Mouse (Mus musculus) brain, adult 2 months (tissue): Measurements from ENCODE around the gene Rsph6a.

Experiments used
- DNase-seq: peaks from one replicate; pipeline ENCODE4 v3.0.0; 2011; ENCODE audit warnings: low read depth, low spot score

Rsph6a gene

GRCm38 (mm10) chr7:19078732-19079131, 24.2 kb downstream of the Rsph6a start:
- no peak for DNase-seq

DNA sequence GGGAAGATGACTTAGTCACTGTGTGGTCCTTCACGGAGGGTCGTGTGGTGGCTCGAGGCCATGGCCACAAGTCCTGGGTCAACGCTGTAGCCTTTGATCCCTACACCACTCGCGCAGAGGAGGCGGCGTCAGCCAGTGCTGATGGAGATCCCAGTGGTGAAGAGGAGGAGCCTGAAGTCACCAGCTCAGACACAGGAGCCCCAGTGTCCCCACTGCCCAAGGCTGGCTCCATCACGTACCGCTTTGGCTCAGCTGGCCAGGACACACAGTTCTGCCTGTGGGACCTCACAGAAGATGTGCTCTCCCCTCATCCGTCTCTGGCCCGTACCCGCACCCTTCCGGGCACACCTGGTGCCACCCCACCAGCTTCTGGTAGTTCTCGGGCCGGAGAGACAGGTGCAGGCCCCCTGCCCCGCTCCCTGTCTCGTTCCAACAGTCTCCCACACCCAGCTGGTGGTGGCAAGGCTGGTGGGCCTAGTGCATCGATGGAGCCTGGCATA, 26.0 kb downstream of the Rsph6a start:
- DNase-seq: peak; percentile 73

GRCm38 (mm10) chr7:19082171-19082570, 27.7 kb downstream of the Rsph6a start:
- DNase-seq: no peak

DNA sequence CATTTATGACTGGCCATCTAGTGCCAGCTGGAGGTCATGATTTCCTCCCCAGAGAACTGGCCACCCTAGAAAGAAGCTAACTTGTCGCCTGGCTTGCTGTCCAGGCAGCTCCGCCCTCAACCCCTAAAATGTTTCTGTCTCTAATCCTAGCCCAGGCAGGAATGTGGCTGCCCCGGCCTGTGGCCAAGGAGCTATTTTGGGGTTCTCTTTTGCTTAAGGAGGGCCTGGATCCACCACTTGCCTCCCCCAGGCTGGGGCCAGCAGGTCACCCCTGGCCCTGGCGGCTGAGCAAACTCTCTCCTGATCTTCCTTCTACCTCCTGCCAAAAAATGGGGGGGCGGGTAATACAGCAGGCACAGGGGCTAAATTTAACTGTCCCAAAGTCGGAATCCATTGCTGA, 28.6 kb downstream of the Rsph6a start:
- DNase-seq: no peak

DNA sequence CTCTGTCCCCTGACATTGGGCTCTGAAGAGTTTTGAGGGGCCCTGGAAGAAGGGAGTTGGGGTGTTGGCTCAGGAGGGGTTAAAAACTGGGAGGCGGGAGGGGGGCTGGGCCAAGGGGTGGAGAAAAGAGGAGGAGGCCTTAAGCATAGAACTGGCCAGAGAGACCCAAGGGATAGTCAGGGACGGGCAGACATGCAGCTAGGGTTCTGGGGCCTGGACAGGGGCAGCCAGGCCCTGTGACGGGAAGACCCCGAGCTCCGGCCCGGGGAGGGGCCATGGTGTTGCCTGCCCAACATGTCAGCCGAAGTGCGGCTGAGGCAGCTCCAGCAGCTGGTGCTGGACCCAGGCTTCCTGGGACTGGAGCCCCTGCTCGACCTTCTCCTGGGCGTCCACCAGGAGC, 29.2 kb downstream of the Rsph6a start, which contains the start of gene Dmpk:
TSS of gene Dmpk (plus strand) at position 149 of the 400 bp plus-strand sequence.
- no peak for DNase-seq

DNA sequence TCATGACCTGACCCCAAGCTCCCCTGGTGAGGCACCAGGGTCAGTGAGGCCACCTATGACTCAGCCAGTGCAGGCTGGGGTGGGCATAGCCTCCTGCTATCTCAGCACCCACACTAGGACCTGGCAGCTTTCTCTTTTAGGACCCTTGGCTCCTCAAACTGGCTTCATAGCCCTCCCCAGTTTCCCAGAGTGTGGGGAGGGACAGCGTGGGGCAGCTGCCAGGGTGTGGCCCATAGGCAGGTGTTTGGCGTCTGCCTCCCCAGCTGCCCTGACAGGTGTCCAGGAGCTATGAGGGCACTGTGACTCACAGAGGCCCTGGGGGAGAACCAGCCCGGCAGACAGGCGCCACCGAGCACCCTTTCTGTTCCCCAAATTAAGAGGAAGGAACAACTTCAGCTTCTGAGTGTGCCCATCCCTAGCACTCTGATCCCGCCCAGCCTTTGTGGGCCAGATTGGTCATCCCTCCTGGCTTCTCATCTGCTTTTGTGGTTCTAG, 29.8 kb downstream of the Rsph6a start:
- DNase-seq: no peak

- no peak for DNase-seq
These were observed 30.5 kb downstream of the Rsph6a start for GRCm38 (mm10) chr7:19084921-19085473.

DNA sequence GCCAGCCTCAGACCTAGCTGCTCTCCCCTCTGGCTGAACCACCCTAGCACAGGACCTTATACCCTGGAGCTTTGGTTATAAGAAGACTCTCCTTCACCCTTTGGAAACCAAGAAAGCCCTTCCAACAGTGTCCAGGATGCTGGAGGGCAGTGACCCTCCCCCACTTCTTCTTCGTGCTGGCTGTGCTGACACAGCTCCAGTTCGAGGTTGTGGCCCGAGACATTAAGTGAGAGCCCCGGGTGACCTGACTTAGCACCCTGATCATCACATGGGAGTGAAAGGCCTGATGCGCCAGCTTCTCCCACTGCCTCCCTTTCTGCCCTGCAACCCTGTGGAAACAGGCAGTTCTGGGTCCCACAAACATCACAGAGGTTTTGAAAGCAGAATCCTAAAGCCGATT, 31.0 kb downstream of the Rsph6a start:
- DNase-seq: no peak

DNA sequence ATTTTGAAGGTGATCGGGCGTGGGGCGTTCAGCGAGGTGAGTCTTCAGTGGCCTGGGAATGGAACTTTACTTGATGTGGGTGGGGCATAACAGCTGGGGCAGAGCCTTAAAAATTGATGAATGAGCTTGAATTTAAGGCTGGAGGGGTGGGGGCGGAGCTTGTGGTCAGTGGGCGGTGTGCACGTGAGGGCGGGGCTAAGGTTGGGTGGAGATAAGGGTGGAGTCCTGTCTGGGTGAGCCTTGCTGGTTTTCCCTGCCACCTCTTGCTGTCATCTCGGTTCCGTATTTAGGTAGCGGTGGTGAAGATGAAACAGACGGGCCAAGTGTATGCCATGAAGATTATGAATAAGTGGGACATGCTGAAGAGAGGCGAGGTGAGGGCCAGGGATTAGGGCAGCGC, 31.6 kb downstream of the Rsph6a start:
- DNase-seq: peak; percentile 31

DNA sequence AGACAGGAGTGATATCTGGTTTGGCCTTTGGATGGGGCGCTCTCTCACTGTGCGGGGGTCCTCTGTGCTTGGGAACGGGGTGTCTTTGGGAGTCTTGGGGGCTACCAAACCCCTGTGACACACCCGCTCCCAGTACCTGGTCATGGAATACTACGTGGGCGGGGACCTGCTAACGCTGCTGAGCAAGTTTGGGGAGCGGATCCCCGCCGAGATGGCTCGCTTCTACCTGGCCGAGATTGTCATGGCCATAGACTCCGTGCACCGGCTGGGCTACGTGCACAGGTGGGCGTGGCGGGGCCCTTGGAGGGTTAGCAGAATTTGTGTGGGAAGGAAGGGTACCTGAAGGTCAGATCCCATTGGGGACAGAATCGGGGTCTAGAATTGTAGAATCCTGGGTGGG, 32.3 kb downstream of the Rsph6a start:
- no peak for DNase-seq

GRCm38 (mm10) chr7:19088813-19089212, 34.3 kb downstream of the Rsph6a start:
- peak; percentile 70 for DNase-seq

GRCm38 (mm10) chr7:19091913-19092312, 37.4 kb downstream of the Rsph6a start:
- no peak for DNase-seq

- no peak for DNase-seq
These were observed 38.1 kb downstream of the Rsph6a start for GRCm38 (mm10) chr7:19092381-19093173.

- peak; percentile 67 for DNase-seq
These were observed 38.7 kb downstream of the Rsph6a start for GRCm38 (mm10) chr7:19093174-19093521.

GRCm38 (mm10) chr7:19093537-19094385, 39.3 kb downstream of the Rsph6a start:
- peak; percentile 90 for DNase-seq

DNA sequence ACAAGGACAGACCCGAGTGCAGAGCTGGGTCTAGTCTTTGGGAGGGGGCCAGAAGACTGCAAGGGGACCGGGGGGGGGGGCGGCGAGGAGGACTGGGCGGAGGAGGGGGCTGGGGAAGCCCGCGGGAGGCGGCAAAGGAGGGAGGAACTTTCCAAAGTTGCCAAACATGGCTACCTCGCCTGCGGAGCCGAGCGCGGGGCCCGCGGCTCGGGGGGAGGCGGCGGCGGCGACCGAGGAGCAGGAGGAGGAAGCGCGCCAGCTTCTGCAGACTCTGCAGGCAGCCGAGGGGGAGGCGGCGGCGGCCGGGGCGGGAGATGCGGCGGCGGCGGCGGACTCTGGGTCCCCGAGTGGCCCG, 40.0 kb downstream of the Rsph6a start, which contains the start of gene Six5:
TSS of gene Six5 (plus strand) at position 124 of the 355 bp plus-strand sequence.
- no peak for DNase-seq

DNA sequence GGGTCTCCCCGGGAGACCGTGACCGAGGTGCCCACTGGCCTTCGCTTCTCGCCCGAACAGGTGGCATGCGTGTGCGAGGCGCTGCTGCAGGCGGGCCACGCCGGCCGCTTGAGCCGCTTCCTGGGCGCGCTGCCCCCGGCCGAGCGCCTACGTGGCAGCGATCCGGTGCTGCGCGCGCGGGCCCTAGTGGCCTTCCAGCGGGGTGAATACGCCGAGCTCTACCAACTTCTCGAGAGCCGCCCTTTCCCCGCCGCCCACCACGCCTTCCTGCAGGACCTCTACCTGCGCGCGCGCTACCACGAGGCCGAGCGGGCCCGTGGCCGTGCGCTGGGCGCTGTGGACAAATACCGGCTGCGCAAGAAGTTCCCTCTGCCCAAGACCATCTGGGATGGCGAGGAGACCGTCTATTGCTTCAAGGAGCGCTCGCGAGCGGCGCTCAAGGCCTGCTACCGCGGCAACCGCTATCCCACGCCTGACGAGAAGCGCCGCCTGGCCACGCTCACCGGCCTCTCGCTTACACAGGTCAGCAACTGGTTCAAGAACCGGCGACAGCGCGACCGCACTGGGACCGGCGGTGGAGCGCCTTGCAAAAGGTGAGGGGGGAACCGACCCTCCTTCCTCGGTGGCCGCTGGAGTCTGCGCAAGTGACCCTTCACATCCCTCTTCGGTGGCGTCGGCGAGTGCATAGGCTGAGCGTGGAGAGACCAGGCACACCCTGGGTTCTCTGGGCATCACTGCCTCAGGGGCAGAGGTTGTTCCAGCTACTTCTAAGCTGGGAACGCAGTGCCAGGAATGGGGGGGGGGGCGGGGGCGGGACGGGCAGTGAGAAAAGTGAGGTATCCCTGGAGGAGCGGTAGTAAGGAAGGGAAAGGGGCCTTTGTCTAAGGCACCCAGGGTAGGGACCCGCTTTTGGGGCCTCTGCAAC, 40.6 kb downstream of the Rsph6a start:
- peak; percentile 44 for DNase-seq

DNA sequence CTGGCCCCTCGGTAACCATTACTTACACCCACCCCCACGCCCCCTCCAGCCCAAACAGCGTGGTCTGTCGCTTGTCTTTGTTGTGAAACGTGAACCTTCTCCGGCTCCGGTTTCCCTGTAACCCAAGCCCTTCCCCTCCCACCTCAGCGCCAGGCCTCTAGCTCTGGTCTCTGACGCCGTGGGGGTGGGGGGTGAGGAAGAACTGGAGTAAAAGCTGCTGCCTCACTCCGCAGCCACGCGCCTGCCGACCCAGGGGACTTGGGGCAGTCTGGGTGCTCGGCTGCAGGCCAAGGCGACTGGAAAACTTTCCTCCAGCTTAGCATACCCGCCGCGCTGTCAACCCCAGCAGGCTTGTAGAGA, 41.2 kb downstream of the Rsph6a start:
- no peak for DNase-seq

GRCm38 (mm10) chr7:19096421-19096976, 42.0 kb downstream of the Rsph6a start:
- DNase-seq: no peak

GRCm38 (mm10) chr7:19097217-19097616, 42.7 kb downstream of the Rsph6a start:
- DNase-seq: no peak

- no peak for DNase-seq
These were observed 43.4 kb downstream of the Rsph6a start for GRCm38 (mm10) chr7:19097863-19098262.
